Mouse (Mus musculus) c-Kit-positive CD71-negative TER-119-negative erythroid progenitor cells, embryonic 14.5 days (primary cell): ENCODE results near the gene Slc30a3.
"Not testable (repeated sequence)": the region's sequence is repeated elsewhere in the genome, so short reads cannot be mapped to it uniquely, and the experiment has no call there.

Experiments used
- DNase-seq: peaks from one replicate; pipeline ENCODE4 v3.0.0-alpha.2; 2013; ENCODE audit warnings: low read depth

Slc30a3 gene

GRCm38 (mm10) chr5:31093151-31094041, 14.6 kb downstream of the Slc30a3 start:
- no peak for DNase-seq

GRCm38 (mm10) chr5:31092231-31092975, 15.6 kb downstream of the Slc30a3 start:
- no peak for DNase-seq

- no peak for DNase-seq
These were observed 20.9 kb downstream of the Slc30a3 start for GRCm38 (mm10) chr5:31087131-31087530.

GRCm38 (mm10) chr5:31086606-31087005, 21.4 kb downstream of the Slc30a3 start:
- no peak for DNase-seq

- DNase-seq = no peak
These were observed 24.1 kb downstream of the Slc30a3 start for GRCm38 (mm10) chr5:31083949-31084348.

GRCm38 (mm10) chr5:31082935-31083625, 25.0 kb downstream of the Slc30a3 start:
- DNase-seq = no peak

- DNase-seq = peak; percentile 68
These were observed 25.7 kb downstream of the Slc30a3 start for GRCm38 (mm10) chr5:31082355-31082754.

GRCm38 (mm10) chr5:31081386-31081785, 26.7 kb downstream of the Slc30a3 start:
- DNase-seq = peak; percentile 60

- no peak for DNase-seq
These were observed 27.3 kb downstream of the Slc30a3 start for GRCm38 (mm10) chr5:31080795-31081164.

- DNase-seq = no peak
These were observed 27.8 kb downstream of the Slc30a3 start for GRCm38 (mm10) chr5:31080059-31080794.

- no peak for DNase-seq
These were observed 31.7 kb downstream of the Slc30a3 start for GRCm38 (mm10) chr5:31076346-31076745.

GRCm38 (mm10) chr5:31073176-31073575, 34.9 kb downstream of the Slc30a3 start:
- no peak for DNase-seq

- DNase-seq = no peak
These were observed 36.2 kb downstream of the Slc30a3 start for GRCm38 (mm10) chr5:31071821-31072220.

GRCm38 (mm10) chr5:31071059-31071458, 37.0 kb downstream of the Slc30a3 start:
- DNase-seq = no peak

- no peak for DNase-seq
These were observed 38.2 kb downstream of the Slc30a3 start for GRCm38 (mm10) chr5:31069810-31070209.

GRCm38 (mm10) chr5:31055216-31056140, 52.6 kb downstream of the Slc30a3 start:
- no peak for DNase-seq

GRCm38 (mm10) chr5:31054261-31055215, 53.5 kb downstream of the Slc30a3 start, which contains the start of gene Cad:
Gene Cad (plus strand): TSS chr5:31054780.
- DNase-seq = peak; percentile 81

GRCm38 (mm10) chr5:31053728-31054127, 54.3 kb downstream of the Slc30a3 start:
- not testable (repeated sequence) for DNase-seq

GRCm38 (mm10) chr5:31050427-31050826, 57.6 kb downstream of the Slc30a3 start:
- no peak for DNase-seq
